ENCODE assay signal across 18 mouse cellular contexts in the genomic region with DNA sequence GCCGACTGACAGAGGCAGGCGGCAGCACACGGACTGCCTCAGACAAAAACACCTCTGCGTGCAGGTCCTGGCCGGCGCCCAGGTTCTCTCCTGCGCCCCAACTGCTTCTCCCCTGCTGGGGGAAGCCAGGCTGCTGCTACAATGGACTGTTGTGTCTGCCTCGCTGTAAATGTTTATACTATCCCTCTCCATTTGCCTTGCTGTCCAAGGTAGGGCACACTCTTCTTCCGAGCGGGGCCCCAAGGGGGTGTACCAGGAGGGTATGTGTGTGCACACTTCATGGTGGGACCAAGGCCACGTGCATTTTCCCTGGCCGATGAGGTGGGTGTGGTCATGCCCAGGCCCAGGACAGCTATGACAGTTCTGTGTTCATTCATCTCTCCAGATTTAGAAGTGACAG. TPM values are rescaled to one million over a fixed set of nuclear protein-coding genes. Genes with fewer than 3 reads are reported as not detected.
DNase-seq lines count a peak whose midpoint lies in the region; ATAC-seq lines count a peak whose summit lies in the region.
"Had no signal": no experiment of that assay in that cellular context is flagged by ENCODE, and none has a peak within 500 bp of the region (broad histone marks: within the 10 kb centered on the region; RNA-seq: fewer than 3 reads in every experiment).

No protein-coding gene starts in this region.

- H3K9me3 ChIP-seq in lung, embryonic 15.5 days, result no peaks in the 10 kb centered on the region
- no peaks in the 10 kb centered on the region for H3K9me3 ChIP-seq in intestine, embryonic 16.5 days (ENCODE audit: control insufficient read depth, low read length)
- H3K9me3 ChIP-seq in stomach, embryonic 15.5 days, result no peaks in the 10 kb centered on the region
- H3K9me3 ChIP-seq: hindbrain, embryonic 10.5 days; megakaryocyte, embryonic 14.5 days had no signal

- no peak overlapping the region for H3K9ac ChIP-seq in lung, embryonic 15.5 days
- 0 out of 2 replicates have a peak overlapping the region, but pooled peaks have one; percentile 13 for H3K9ac ChIP-seq in intestine, embryonic 16.5 days (ENCODE audit: low read depth, low read length)
- H3K9ac ChIP-seq in stomach, embryonic 15.5 days, result no peak overlapping the region
- H3K9ac ChIP-seq: forebrain, postnatal 0 days had no signal

- intact Hi-C loops in heart, postnatal 36 days (cut with DNase I), result no loop called here

- peak; percentile 87 for DNase-seq in heart, adult 11 months
- DNase-seq in heart, postnatal 36 days, result no peak
- no peak for DNase-seq in lung, postnatal 4 days
- no peak for DNase-seq in urinary bladder, adult 2 months (ENCODE audit: low spot score)
- DNase-seq in right cerebral cortex, postnatal 25 days, result no peak
- DNase-seq: adrenal gland, postnatal 14 days; cerebellum, adult 8-10 months; forebrain, postnatal 0 days; gastrocnemius, postnatal 10 days; kidney, adult 18-20 months; right cerebral cortex, postnatal 14 days; thymus, adult 18-20 months had no signal

- 0 out of 2 replicates have a peak overlapping the region, but pooled peaks have one; percentile 38 for H3K27ac ChIP-seq in lung, embryonic 15.5 days
- H3K27ac ChIP-seq in intestine, embryonic 16.5 days (ENCODE audit: low read length), result no peak overlapping the region
- no peak overlapping the region for H3K27ac ChIP-seq in stomach, embryonic 15.5 days
- H3K27ac ChIP-seq: hindbrain, embryonic 10.5 days had no signal

- H3K4me1 ChIP-seq in lung, embryonic 15.5 days, result peaks cover 14% of the 10 kb centered on the region
- H3K4me1 ChIP-seq in intestine, embryonic 16.5 days (ENCODE audit: control insufficient read depth, insufficient read depth, low read length), result peaks cover 10% of the 10 kb centered on the region
- H3K4me1 ChIP-seq in stomach, embryonic 15.5 days, result peaks cover 15% of the 10 kb centered on the region
- H3K4me1 ChIP-seq: megakaryocyte, embryonic 14.5 days had no signal

- H3K36me3 ChIP-seq in lung, embryonic 15.5 days, result no peaks in the 10 kb centered on the region
- H3K36me3 ChIP-seq in intestine, embryonic 16.5 days (ENCODE audit: control insufficient read depth, insufficient read depth, low read length), result no peaks in the 10 kb centered on the region
- H3K36me3 ChIP-seq in stomach, embryonic 15.5 days, result no peaks in the 10 kb centered on the region
- H3K36me3 ChIP-seq: hindbrain, embryonic 10.5 days had no signal

- H3K4me3 ChIP-seq in lung, embryonic 15.5 days, result no peak overlapping the region
- H3K4me3 ChIP-seq in intestine, embryonic 16.5 days (ENCODE audit: low read length), result no peak overlapping the region
- no peak overlapping the region for H3K4me3 ChIP-seq in stomach, embryonic 15.5 days (replicated peaks)
- H3K4me3 ChIP-seq: hindbrain, embryonic 10.5 days; megakaryocyte, embryonic 14.5 days had no signal

- ATAC-seq in lung, embryonic 15.5 days (ENCODE audit: borderline replicate concordance, extremely low read depth, low FRiP score, low TSS enrichment), result no peak; the same call in 1 of the 2 replicates
- peak; percentile 38; the same call in 1 of the 2 replicates for ATAC-seq in intestine, embryonic 16.5 days
- peak; percentile 57; the same call in 1 of the 2 replicates for ATAC-seq in stomach, embryonic 15.5 days (ENCODE audit: insufficient read depth, low FRiP score, low read depth)
- ATAC-seq: forebrain, postnatal 0 days had no signal

- H3K27me3 ChIP-seq in lung, embryonic 15.5 days, result no peaks in the 10 kb centered on the region
- no peaks in the 10 kb centered on the region for H3K27me3 ChIP-seq in intestine, embryonic 16.5 days (replicated peaks; ENCODE audit: control insufficient read depth, insufficient read depth, low read length)
- H3K27me3 ChIP-seq in stomach, embryonic 15.5 days (replicated peaks), result no peaks in the 10 kb centered on the region

- WGBS in lung, embryonic 15.5 days, result 15% methylated on average over 12 of the region's 12 CpGs
- WGBS in intestine, embryonic 16.5 days, result 13% methylated on average over 12 of the region's 12 CpGs
- 21% methylated on average over 12 of the region's 12 CpGs for WGBS in stomach, embryonic 15.5 days

- no peak overlapping the region for H3K4me2 ChIP-seq in lung, embryonic 15.5 days
- H3K4me2 ChIP-seq in intestine, embryonic 16.5 days (ENCODE audit: low read depth, low read length), result peak overlapping the region; percentile 16; the same call in 1 of the 2 replicates
- peak overlapping the region; percentile 16; the same call in 1 of the 2 replicates for H3K4me2 ChIP-seq in stomach, embryonic 15.5 days

RNA-seq across cellular contexts. Expression of a gene that starts 13.2 kb away (rescaled TPM):
- not detected for total RNA-seq in heart, postnatal 36 days (2021)
- polyA plus RNA-seq in lung, embryonic 15.5 days (2015; fragmentation: Nextera tagmentation; extraction: Ambion mirVana), result 0.49 and 0.76 TPM in 2 replicates
- polyA plus RNA-seq in intestine, embryonic 16.5 days (2015; fragmentation: Nextera tagmentation; extraction: Ambion mirVana), result 0.12 and 0.22 TPM in 2 replicates
- 0.28 and 1.3 TPM in 2 replicates for polyA plus RNA-seq in stomach, embryonic 15.5 days (2015; fragmentation: Nextera tagmentation; extraction: Ambion mirVana)
- not detected in 2 replicates for polyA plus RNA-seq in urinary bladder, adult 2 months (2012; rRNA removed)
- total RNA-seq: adrenal gland, postnatal 14 days; CH12.LX; forebrain, postnatal 0 days had no signal

RNA-seq across cellular contexts. Expression of a gene that starts 20.4 kb away (rescaled TPM):
- 10 to 100 TPM; 20.3 to 21.4 TPM for total RNA-seq in heart, postnatal 36 days (2021)
- polyA plus RNA-seq in lung, embryonic 15.5 days (2015; fragmentation: Nextera tagmentation; extraction: Ambion mirVana), result 20.5 and 27.4 TPM in 2 replicates
- polyA plus RNA-seq in intestine, embryonic 16.5 days (2015; fragmentation: Nextera tagmentation; extraction: Ambion mirVana), result 1.7 and 2.1 TPM in 2 replicates
- polyA plus RNA-seq in stomach, embryonic 15.5 days (2015; fragmentation: Nextera tagmentation; extraction: Ambion mirVana), result 3.0 and 3.8 TPM in 2 replicates
- 3.1 and 5.1 TPM in 2 replicates for polyA plus RNA-seq in urinary bladder, adult 2 months (2012; rRNA removed)

RNA-seq across cellular contexts. Expression of a gene that starts 31.0 kb away (rescaled TPM):
- total RNA-seq in heart, postnatal 36 days (2021), result under 1 TPM in 1 of 2 experiments, not detected in 1; 0.73 TPM
- 0.48 and 0.77 TPM in 2 replicates for polyA plus RNA-seq in lung, embryonic 15.5 days (2015; fragmentation: Nextera tagmentation; extraction: Ambion mirVana)
- polyA plus RNA-seq in intestine, embryonic 16.5 days (2015; fragmentation: Nextera tagmentation; extraction: Ambion mirVana), result 0.84 and 1.0 TPM in 2 replicates
- polyA plus RNA-seq in stomach, embryonic 15.5 days (2015; fragmentation: Nextera tagmentation; extraction: Ambion mirVana), result 1.1 and 1.3 TPM in 2 replicates
- 2.2 and 2.8 TPM in 2 replicates for polyA plus RNA-seq in urinary bladder, adult 2 months (2012; rRNA removed)

RNA-seq across cellular contexts. Expression of a gene that starts 49.0 kb away (rescaled TPM):
- 10 to 100 TPM; 41.0 to 44.2 TPM for total RNA-seq in heart, postnatal 36 days (2021)
- 59.0 and 60.9 TPM in 2 replicates for polyA plus RNA-seq in lung, embryonic 15.5 days (2015; fragmentation: Nextera tagmentation; extraction: Ambion mirVana)
- 52.9 and 54.3 TPM in 2 replicates for polyA plus RNA-seq in intestine, embryonic 16.5 days (2015; fragmentation: Nextera tagmentation; extraction: Ambion mirVana)
- 61.6 and 65.4 TPM in 2 replicates for polyA plus RNA-seq in stomach, embryonic 15.5 days (2015; fragmentation: Nextera tagmentation; extraction: Ambion mirVana)
- 48.0 and 48.9 TPM in 2 replicates for polyA plus RNA-seq in urinary bladder, adult 2 months (2012; rRNA removed)
